Mouse (Mus musculus) forebrain, embryonic 13.5 days (tissue): ENCODE results near the gene Gzmk. TPM values are rescaled to one million over a fixed set of nuclear protein-coding genes. Genes with fewer than 3 reads are reported as not detected.

ENCODE experiments used
- ATAC-seq: fragments of 200-750 bp; cut with Nextera tagmentation; 2 replicates; pipeline ENCODE4 v1.8.0; 2017
- H3K27ac ChIP-seq: fragments of 300-500 bp; sonication (generic); 2 replicates; pipeline ENCODE4 v1.5.1; 2015; ENCODE audit warnings: inconsistent platforms, mild to moderate bottlenecking, moderate library complexity
- H3K27me3 ChIP-seq: fragments of 300-500 bp; sonication (generic); 2 replicates; pipeline ENCODE4 v1.6.1; 2015; ENCODE audit warnings: mild to moderate bottlenecking, inconsistent platforms
- H3K36me3 ChIP-seq: fragments of 300-500 bp; sonication (generic); 2 replicates; pipeline ENCODE4 v1.6.1; 2015; ENCODE audit warnings: mild to moderate bottlenecking, inconsistent platforms; ENCODE audit not compliant: poor library complexity, severe bottlenecking
- H3K4me1 ChIP-seq: fragments of 300-500 bp; sonication (generic); 2 replicates; pipeline ENCODE4 v1.6.1; 2015; ENCODE audit warnings: inconsistent platforms
- H3K4me2 ChIP-seq: fragments of 300-500 bp; sonication (generic); 2 replicates; pipeline ENCODE4 v1.6.1; 2015; ENCODE audit warnings: inconsistent platforms, mild to moderate bottlenecking, moderate library complexity
- H3K4me3 ChIP-seq: fragments of 300-500 bp; sonication (generic); 2 replicates; pipeline ENCODE4 v1.5.1; 2015; ENCODE audit warnings: mild to moderate bottlenecking, inconsistent platforms
- H3K9ac ChIP-seq: fragments of 300-500 bp; sonication (generic); 2 replicates; pipeline ENCODE4 v1.6.1; 2015; ENCODE audit warnings: mild to moderate bottlenecking, inconsistent platforms
- H3K9me3 ChIP-seq: fragments of 300-500 bp; sonication (generic); replicated peaks from 2 replicates; pipeline ENCODE4 v1.6.1; 2016; ENCODE audit warnings: inconsistent platforms
- WGBS: fragments of 180-500 bp; shearing (Covaris S2); methylation state at CpG from one replicate; pipeline ENCODE4 v1.1.7; 2015; 5-methylcytosine and 5-hydroxymethylcytosine counted together
- polyA plus RNA-seq: library from polyadenylated mRNA; unstranded; fragments of >200 nt; fragmentation: Nextera tagmentation; extraction: Ambion mirVana; gene quantifications from 2 replicates; pipeline ENCODE4 v1.2.1, GENCODE M21; 2015

Gzmk gene
- polyA plus RNA-seq, 1 experiment from 2014 or later, result not detected

GRCm38 (mm10) chr13:113242129-113242528 lies 16.4 kb upstream of the Gzmk start:
- Histone ChIP-seq H3K9me3 (no peaks in the 10 kb centered on the region), H3K9ac (no peak overlapping the region), H3K4me2 (no peak overlapping the region), H3K27ac (no peak overlapping the region), H3K36me3 (no peaks in the 10 kb centered on the region), H3K4me1 (0 out of 2 replicates have a peak, but pooled peaks cover 3% of the 10 kb centered on the region), H3K4me3 (no peak overlapping the region), H3K27me3 (no peaks in the 10 kb centered on the region)
- ATAC-seq, result no peak
- WGBS, result 55% methylated on average over 6 of the region's 6 CpGs

GRCm38 (mm10) chr13:113227666-113228463 lies 2.2 kb upstream of the Gzmk start:
- no peak overlapping the region for H3K9ac ChIP-seq
- no peak overlapping the region for H3K4me2 ChIP-seq
- H3K27ac ChIP-seq, result no peak overlapping the region
- H3K4me3 ChIP-seq, result no peak overlapping the region
- peaks cover 7% of the 10 kb centered on the region for H3K4me1 ChIP-seq
- H3K27me3 ChIP-seq, result no peaks in the 10 kb centered on the region
- H3K36me3 ChIP-seq, result no peaks in the 10 kb centered on the region
- WGBS, result 89% methylated on average over 17 of the region's 17 CpGs
- H3K9me3 ChIP-seq, result no peaks in the 10 kb centered on the region
- ATAC-seq, result no peak

DNA sequence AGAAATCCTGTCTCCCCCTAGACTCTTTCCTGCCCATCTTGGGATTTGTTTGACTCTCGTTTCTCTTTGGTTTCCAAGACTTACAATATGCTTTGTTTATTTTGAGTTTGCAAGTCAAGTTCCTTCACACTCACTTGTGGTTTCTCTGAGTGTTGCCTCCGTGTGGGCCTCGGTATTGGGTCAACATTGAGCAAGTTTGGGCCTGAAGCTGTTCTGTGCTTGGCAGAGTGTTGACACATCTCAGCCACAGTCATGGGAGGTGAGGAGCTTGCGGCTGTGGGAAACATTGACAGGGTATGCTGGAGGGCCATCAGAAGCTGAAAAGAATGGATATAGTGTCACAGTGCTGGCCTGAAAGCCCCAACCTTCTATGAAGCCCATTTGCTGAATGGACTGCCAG lies 1.4 kb upstream of the Gzmk start:
- 92% methylated on average over 4 of the region's 4 CpGs for WGBS
- no peak for ATAC-seq
- H3K4me1 ChIP-seq, result peaks cover 7% of the 10 kb centered on the region
- H3K9me3 ChIP-seq, result no peaks in the 10 kb centered on the region
- H3K36me3 ChIP-seq, result no peaks in the 10 kb centered on the region
- no peak overlapping the region for H3K4me2 ChIP-seq
- no peaks in the 10 kb centered on the region for H3K27me3 ChIP-seq
- no peak overlapping the region for H3K4me3 ChIP-seq
- H3K9ac ChIP-seq, result no peak overlapping the region
- no peak overlapping the region for H3K27ac ChIP-seq

- ATAC-seq, result peak; percentile 27; the same call in 1 of the 2 replicates
- Histone ChIP-seq H3K4me1 (peaks cover 7% of the 10 kb centered on the region), H3K27ac (peak overlapping the region; percentile 31; the same call in 1 of the 2 replicates), H3K9me3 (no peaks in the 10 kb centered on the region), H3K4me3 (no peak overlapping the region), H3K27me3 (no peaks in the 10 kb centered on the region), H3K9ac (no peak overlapping the region), H3K4me2 (peak overlapping the region; percentile 34; the same call in 1 of the 2 replicates), H3K36me3 (no peaks in the 10 kb centered on the region)
- 6% methylated on average over 2 of the region's 2 CpGs for WGBS
Measured at GRCm38 (mm10) chr13:113224105-113224504, 1.6 kb downstream of the Gzmk start.

GRCm38 (mm10) chr13:113221851-113222250 lies 3.9 kb downstream of the Gzmk start:
- ATAC-seq, result no peak
- Histone ChIP-seq H3K27ac (no peak overlapping the region), H3K4me2 (no peak overlapping the region), H3K27me3 (no peaks in the 10 kb centered on the region), H3K9me3 (no peaks in the 10 kb centered on the region), H3K4me3 (no peak overlapping the region), H3K4me1 (peaks cover 7% of the 10 kb centered on the region), H3K9ac (no peak overlapping the region), H3K36me3 (no peaks in the 10 kb centered on the region)
- 60% methylated on average over 6 of the region's 6 CpGs for WGBS

GRCm38 (mm10) chr13:113213865-113214264 lies 11.8 kb downstream of the Gzmk start:
- Histone ChIP-seq H3K36me3 (no peaks in the 10 kb centered on the region), H3K9ac (no peak overlapping the region), H3K27me3 (peaks cover 8% of the 10 kb centered on the region; the same call in 1 of the 2 replicates), H3K4me2 (no peak overlapping the region), H3K4me3 (no peak overlapping the region), H3K4me1 (no peaks in the 10 kb centered on the region), H3K9me3 (no peaks in the 10 kb centered on the region), H3K27ac (no peak overlapping the region)
- 92% methylated on average over 3 of the region's 3 CpGs for WGBS
- no peak for ATAC-seq

- Histone ChIP-seq H3K4me2 (no peak overlapping the region), H3K9me3 (no peaks in the 10 kb centered on the region), H3K4me3 (no peak overlapping the region), H3K36me3 (no peaks in the 10 kb centered on the region), H3K27ac (no peak overlapping the region), H3K9ac (no peak overlapping the region), H3K4me1 (no peaks in the 10 kb centered on the region), H3K27me3 (peaks cover 11% of the 10 kb centered on the region; the same call in 1 of the 2 replicates)
- ATAC-seq, result no peak
- WGBS, result 72% methylated on average over 3 of the region's 3 CpGs
Measured at GRCm38 (mm10) chr13:113212401-113212800, 13.3 kb downstream of the Gzmk start.

DNA sequence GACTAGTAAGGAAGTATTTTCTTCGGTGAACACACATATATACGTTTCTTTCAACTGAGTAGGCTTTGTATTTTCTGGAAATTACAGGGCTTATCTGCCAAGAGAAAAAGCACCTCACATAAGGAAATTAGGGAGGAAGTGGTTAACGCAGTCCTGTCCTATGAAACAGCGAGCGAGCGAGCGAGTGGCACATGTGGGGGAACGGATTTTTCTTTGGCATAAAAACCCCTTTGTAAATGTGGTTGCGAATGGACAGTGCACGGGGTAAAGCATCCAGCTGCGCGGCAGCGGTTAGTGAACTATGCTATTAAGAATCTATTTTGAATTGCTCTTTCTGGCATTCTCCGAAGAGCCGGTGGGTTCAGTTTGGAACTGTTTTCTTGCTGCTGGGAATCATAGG lies 14.4 kb downstream of the Gzmk start:
- H3K9me3 ChIP-seq, result no peaks in the 10 kb centered on the region
- 63% methylated on average over 15 of the region's 15 CpGs for WGBS
- H3K4me3 ChIP-seq, result no peak overlapping the region
- ATAC-seq, result no peak
- H3K27me3 ChIP-seq, result peaks cover 11% of the 10 kb centered on the region; the same call in 1 of the 2 replicates
- H3K4me2 ChIP-seq, result no peak overlapping the region
- no peak overlapping the region for H3K27ac ChIP-seq
- H3K9ac ChIP-seq, result no peak overlapping the region
- no peaks in the 10 kb centered on the region for H3K4me1 ChIP-seq
- no peaks in the 10 kb centered on the region for H3K36me3 ChIP-seq

- Histone ChIP-seq H3K4me3 (no peak within 1 kb of the TSS), H3K9ac (no peak within 1 kb of the TSS), H3K4me1 (no peaks in the 10 kb centered on the region), H3K27ac (no peak within 1 kb of the TSS), H3K4me2 (peak within 1 kb of the TSS; percentile 20), H3K36me3 (no peaks in the 10 kb centered on the region), H3K27me3 (peaks cover 11% of the 10 kb centered on the region; the same call in 1 of the 2 replicates), H3K9me3 (no peaks in the 10 kb centered on the region)
- no peak for ATAC-seq
- WGBS, result 53% methylated on average over 15 of the region's 15 CpGs
Measured at GRCm38 (mm10) chr13:113209624-113210023, 16.1 kb downstream of the Gzmk start, which contains the start of gene Esm1. TSS of gene Esm1 (plus strand) at chr13:113209659.

- H3K27me3 ChIP-seq, result peaks cover 10% of the 10 kb centered on the region; the same call in 1 of the 2 replicates
- H3K36me3 ChIP-seq, result no peaks in the 10 kb centered on the region
- H3K4me1 ChIP-seq, result no peaks in the 10 kb centered on the region
- H3K4me3 ChIP-seq, result no peak overlapping the region
- no peak overlapping the region for H3K4me2 ChIP-seq
- WGBS, result 95% methylated on average over 5 of the region's 5 CpGs
- H3K9ac ChIP-seq, result no peak overlapping the region
- no peak overlapping the region for H3K27ac ChIP-seq
- H3K9me3 ChIP-seq, result no peaks in the 10 kb centered on the region
- no peak for ATAC-seq
Measured at GRCm38 (mm10) chr13:113205346-113205745, 20.4 kb downstream of the Gzmk start.

- no peak for ATAC-seq
- H3K4me1 ChIP-seq, result no peaks in the 10 kb centered on the region
- 73% methylated on average over 5 of the region's 5 CpGs for WGBS
- no peaks in the 10 kb centered on the region for H3K27me3 ChIP-seq
- H3K27ac ChIP-seq, result no peak overlapping the region
- no peaks in the 10 kb centered on the region for H3K36me3 ChIP-seq
- no peak overlapping the region for H3K4me2 ChIP-seq
- H3K9ac ChIP-seq, result no peak overlapping the region
- no peak overlapping the region for H3K4me3 ChIP-seq
- H3K9me3 ChIP-seq, result no peaks in the 10 kb centered on the region
Measured at GRCm38 (mm10) chr13:113203146-113203545, 22.6 kb downstream of the Gzmk start.

DNA sequence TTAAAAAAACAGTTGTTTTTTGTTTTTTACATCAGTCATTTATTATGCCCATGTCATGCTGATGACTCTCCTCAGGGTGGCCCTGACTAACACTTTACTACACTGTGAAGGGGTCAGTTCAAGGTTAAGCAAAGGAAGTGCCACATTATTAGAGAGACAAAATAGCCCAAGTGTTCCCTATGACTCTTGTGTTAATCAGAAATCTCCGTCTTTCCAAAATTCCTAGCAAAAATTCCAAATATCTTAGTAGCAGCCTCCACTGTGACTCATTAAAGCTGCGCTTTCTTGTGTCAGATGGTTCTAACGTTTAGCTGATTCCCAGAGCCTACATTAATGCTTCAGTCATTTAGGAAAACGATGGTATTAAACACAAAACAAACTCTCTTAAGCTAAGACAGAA lies 23.5 kb downstream of the Gzmk start:
- no peaks in the 10 kb centered on the region for H3K9me3 ChIP-seq
- no peaks in the 10 kb centered on the region for H3K27me3 ChIP-seq

More for the DNA sequence above, 23.5 kb downstream of the Gzmk start:
- Histone ChIP-seq H3K4me1 (no peaks in the 10 kb centered on the region), H3K4me3 (no peak overlapping the region), H3K27ac (no peak overlapping the region), H3K36me3 (no peaks in the 10 kb centered on the region), H3K9ac (no peak overlapping the region), H3K4me2 (no peak overlapping the region)
- WGBS, result 72% methylated on average over 4 of the region's 4 CpGs
- ATAC-seq, result no peak
